ENCODE assay signal across 9 mouse cellular contexts in the genomic region with DNA sequence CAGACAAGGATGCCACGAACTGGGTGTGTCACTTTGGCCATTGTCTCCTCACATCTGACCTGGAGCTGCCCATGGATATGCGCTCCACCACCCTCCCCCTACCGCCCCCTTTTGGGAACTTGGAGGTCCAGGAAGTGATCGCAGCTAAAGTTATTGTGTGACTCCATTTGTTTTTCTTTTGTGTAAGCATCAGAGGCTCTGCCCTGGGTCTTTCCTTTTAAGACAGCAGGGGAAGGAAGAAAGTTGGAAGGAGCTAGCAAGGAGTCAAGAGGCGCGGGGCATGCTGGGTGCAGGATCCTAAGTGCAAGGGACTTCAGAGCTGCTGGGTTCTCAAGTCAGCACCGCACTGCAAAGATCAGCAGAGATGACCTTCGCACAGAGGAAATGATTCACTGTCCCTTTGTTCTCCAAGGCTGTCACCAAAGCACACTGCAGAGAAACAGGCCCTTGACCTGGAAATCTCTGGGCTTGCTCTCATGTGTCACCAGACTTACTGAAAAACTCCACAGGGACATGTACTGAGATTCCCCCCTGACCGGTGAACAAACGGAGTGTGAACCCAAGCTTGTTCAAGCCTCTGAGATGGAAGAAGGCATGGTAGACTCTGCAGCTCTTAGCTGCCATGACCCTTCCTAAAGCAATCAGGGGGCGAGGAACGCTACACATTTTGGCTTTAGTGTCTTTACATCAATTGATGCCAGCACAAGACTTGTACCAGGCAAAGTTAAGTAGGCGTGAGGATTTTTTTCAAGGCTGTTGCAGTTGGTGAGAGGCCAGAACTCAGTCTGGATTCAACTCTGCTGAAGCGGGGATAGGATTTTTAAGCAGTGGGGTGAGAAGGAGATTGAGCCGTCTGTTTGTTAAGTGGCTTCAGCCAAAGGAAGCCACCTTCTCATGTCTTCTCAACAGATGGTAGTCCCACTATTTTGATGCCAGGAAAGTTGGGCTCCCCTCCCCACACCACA. TPM values are rescaled to one million over a fixed set of nuclear protein-coding genes. Genes with fewer than 3 reads are reported as not detected.
DNase-seq lines count a peak whose midpoint lies in the region; TF ChIP-seq lines count a peak whose summit lies in the region.
"Had no signal": no experiment of that assay in that cellular context is flagged by ENCODE, and none has a peak within 500 bp of the region (broad histone marks: within the 10 kb centered on the region; RNA-seq: fewer than 3 reads in every experiment).

No protein-coding gene starts in this region.

- DNase-seq in ES-E14 (ENCODE audit: low read depth, low spot score): peak; percentile 77
- peak; percentile 52 for DNase-seq in adrenal gland, postnatal 25 days
- peak; percentile 39 to 51 for DNase-seq in heart, adult 9 months (ENCODE audit: low spot score in 2 of 2)
- DNase-seq in kidney, adult 2 months: peak; percentile 57
- peak; percentile 64 to 82 for DNase-seq in lung, postnatal 4 days
- DNase-seq in T-cell, adult 2 months (ENCODE audit: low spot score): no peak
- no peak for DNase-seq in layer of hippocampus, postnatal 36 days
- DNase-seq in urinary bladder, postnatal 14 days (ENCODE audit: low spot score): no peak

- no peaks in the 10 kb centered on the region for H3K27me3 ChIP-seq in kidney, adult 2 months (replicated peaks; ENCODE audit: control insufficient read depth, insufficient read depth, low read length)

- peak overlapping the region; percentile 48; the same call in 1 of the 2 replicates for H3K27ac ChIP-seq in ES-E14 (ENCODE audit: insufficient read depth, low read depth, low read length, poor library complexity, severe bottlenecking)
- no peak overlapping the region; the same call in 1 of the 2 replicates for H3K27ac ChIP-seq in kidney, adult 2 months (ENCODE audit: insufficient read depth, low read depth, low read length)
- H3K27ac ChIP-seq: liver, embryonic 15.5 days had no signal

- no peaks in the 10 kb centered on the region for H3K36me3 ChIP-seq in ES-E14 (ENCODE audit: control insufficient read depth, insufficient read depth, low read length, poor library complexity, severe bottlenecking)
- H3K36me3 ChIP-seq in kidney, adult 2 months (ENCODE audit: control insufficient read depth, insufficient read depth, low read length): no peaks in the 10 kb centered on the region
- H3K36me3 ChIP-seq: liver, embryonic 15.5 days had no signal

- WGBS in kidney, adult 2 months: 58% methylated on average over 15 of the region's 15 CpGs

- no peaks in the 10 kb centered on the region for H3K9me3 ChIP-seq in ES-E14 (ENCODE audit: control insufficient read depth, insufficient read depth, low read depth, low read length)
- H3K9me3 ChIP-seq: liver, embryonic 15.5 days had no signal

- in situ Hi-C loops in ES-E14 (cut with MboI; ENCODE audit: low sequenced_read_pairs in 2 of 2, unreplicated experiment in 2 of 2): loop anchor here (10.0 to 25.0 kb wide), 2 partner anchors 176 to 348 kb away; no protein-coding TSS in a partner anchor

- TF ChIP-seq CTCF in kidney, adult 2 months (conservative IDR thresholded peaks at IDR 0.05; ENCODE audit: insufficient read depth, insufficient read length, low read depth, low read length): no peak

- H3K4me1 ChIP-seq in ES-E14 (ENCODE audit: control insufficient read depth in 2 of 2, insufficient read depth in 2 of 2, low read length in 2 of 2, poor library complexity in 1 of 2): peaks cover 11 to 19% of the 10 kb centered on the region in 2 experiments
- H3K4me1 ChIP-seq in kidney, adult 2 months (ENCODE audit: control insufficient read depth, insufficient read depth, low read length): no peaks in the 10 kb centered on the region

- peak overlapping the region in 1 of 2 experiments; percentile 35; a peak in 2 of 4 replicates for H3K4me3 ChIP-seq in ES-E14 (ENCODE audit: insufficient read depth in 1 of 2, low read depth in 1 of 2, low read length in 2 of 2, poor library complexity in 1 of 2, severe bottlenecking in 1 of 2)
- no peak overlapping the region for H3K4me3 ChIP-seq in kidney, adult 2 months (ENCODE audit: insufficient read depth, low read depth, low read length)
- H3K4me3 ChIP-seq: liver, embryonic 15.5 days had no signal

- TF ChIP-seq POLR2A in kidney, adult 2 months (IDR thresholded peaks at IDR 0.05; ENCODE audit: low read depth, low read length): no peak

- no peak overlapping the region; the same call in 1 of the 2 replicates for H3K9ac ChIP-seq in ES-E14 (ENCODE audit: insufficient read depth, low read depth, low read length, poor library complexity, severe bottlenecking)
- H3K9ac ChIP-seq: liver, embryonic 15.5 days had no signal

TF ChIP-seq in ES-E14, 5 proteins besides CTCF, POLR2A, EP300 and RAD21:
- TF ChIP-seq CHD2 (IDR thresholded peaks at IDR 0.05; ENCODE audit: low read depth, low read length) (no peak), MAFK (IDR thresholded peaks at IDR 0.05; ENCODE audit: insufficient read depth, low read depth, low read length) (no peak), ZC3H11A (IDR thresholded peaks at IDR 0.05; ENCODE audit: borderline replicate concordance, low read depth, low read length) (no peak), HCFC1 (IDR thresholded peaks at IDR 0.05; ENCODE audit: borderline replicate concordance, insufficient read depth, low read length) (no peak), ZNF384 (IDR thresholded peaks at IDR 0.05; ENCODE audit: low read depth, low read length) (no peak)

RNA-seq across cellular contexts. Expression of a gene that starts 17.3 kb away (rescaled TPM):
- 0.36 and 0.42 TPM in 2 replicates for total RNA-seq in ES-E14 (2012; rRNA removed)
- 0.52 and 0.79 TPM in 2 replicates for total RNA-seq in adrenal gland, postnatal 25 days (2021)
- 0.20 and 0.38 TPM in 2 replicates for polyA plus RNA-seq in kidney, adult 2 months (2012; rRNA removed)
- under 1 TPM; 0.40 to 0.56 TPM for total RNA-seq in layer of hippocampus, postnatal 36 days (2021)

RNA-seq across cellular contexts. Expression of a gene that starts 21.1 kb away (rescaled TPM):
- total RNA-seq in ES-E14 (2012; rRNA removed): 4.7 and 6.1 TPM in 2 replicates
- 4.0 and 4.3 TPM in 2 replicates for total RNA-seq in adrenal gland, postnatal 25 days (2021)
- 2.8 and 3.7 TPM in 2 replicates for polyA plus RNA-seq in kidney, adult 2 months (2012; rRNA removed)
- 1 to 10 TPM; 3.4 to 3.6 TPM for total RNA-seq in layer of hippocampus, postnatal 36 days (2021)

RNA-seq across cellular contexts. Expression of a gene that starts 22.3 kb away (rescaled TPM):
- total RNA-seq in ES-E14 (2012; rRNA removed): 2.3 and 2.6 TPM in 2 replicates
- 19.1 and 26.4 TPM in 2 replicates for total RNA-seq in adrenal gland, postnatal 25 days (2021)
- 9.4 and 11.8 TPM in 2 replicates for polyA plus RNA-seq in kidney, adult 2 months (2012; rRNA removed)
- 10 to 100 TPM; 11.6 to 13.5 TPM for total RNA-seq in layer of hippocampus, postnatal 36 days (2021)

Comparison
In these comparisons a context has a peak if more than half of its experiments do, and no peak if none do; other contexts are left out.
1. DNase-seq: peak in ES-E14 (single experiment), adrenal gland, postnatal 25 days (single experiment), heart, adult 9 months (2 of 2), kidney, adult 2 months (single experiment) and lung, postnatal 4 days (2 of 2); none in T-cell, adult 2 months (single experiment), layer of hippocampus, postnatal 36 days (0 of 2) and urinary bladder, postnatal 14 days (single experiment).